Mouse (Mus musculus) lung, adult 2 months (tissue): Measurements from ENCODE around the gene Pgm2. TPM values are rescaled to one million over a fixed set of nuclear protein-coding genes. Genes with fewer than 3 reads are reported as not detected.
A peak's percentile ranks its signal among the peaks of the same experiment; 100 is the strongest.

Source experiments
- DNase-seq: peaks from one replicate; pipeline ENCODE4 v3.0.0; 2022
- H3K4me1 ChIP-seq: fragments of 200-500 bp; 2 replicates; pipeline ENCODE4 v1.6.1; 2011; ENCODE audit warnings: low read length; ENCODE audit not compliant: control insufficient read depth, insufficient read depth
- H3K4me3 ChIP-seq: fragments of 200-500 bp; replicated peaks from 2 replicates; pipeline ENCODE3; 2011; ENCODE audit warnings: low read depth, mild to moderate bottlenecking, control low read depth, low read length; ENCODE audit errors: extremely low read depth
- CTCF ChIP-seq: fragments of 200-500 bp; IDR thresholded peaks from 2 replicates; pipeline ENCODE4 v1.5.1; 2011; ENCODE audit warnings: mild to moderate bottlenecking, low read length, control low read depth; ENCODE audit not compliant: insufficient read depth
- POLR2A ChIP-seq: fragments of 200-500 bp; IDR thresholded peaks from 2 replicates; pipeline ENCODE4 v1.6.1; 2011; ENCODE audit warnings: low read depth, mild to moderate bottlenecking, control low read depth, low read length, borderline replicate concordance; ENCODE audit errors: extremely low read depth
- WGBS: fragments of 180-500 bp; shearing (Covaris S2); methylation state at CpG from one replicate; pipeline ENCODE4 v1.1.7; 2018; 5-methylcytosine and 5-hydroxymethylcytosine counted together
- polyA plus RNA-seq: library from polyadenylated mRNA; depleted of rRNA; stranded (reverse); fragments of >200 nt; gene quantifications from 2 replicates; pipeline ENCODE4 v1.2.3, GENCODE M21; 2012

The Pgm2 gene
- polyA plus RNA-seq, 1 experiment: 11.5 TPM

GRCm38 (mm10) chr5:64093349-64093871 lies 660 bp downstream of the Pgm2 start:
- WGBS: 5% methylated on average over 15 of the region's 15 CpGs
- 0 out of 2 replicates have a peak, but pooled peaks cover 7% of the 10 kb centered on the region for H3K4me1 ChIP-seq
- TF ChIP-seq CTCF (no peak), POLR2A (no peak)
- peak overlapping the region; percentile 84 for H3K4me3 ChIP-seq
- peak; percentile 39 for DNase-seq

- 0 out of 2 replicates have a peak, but pooled peaks cover 7% of the 10 kb centered on the region for H3K4me1 ChIP-seq
- TF ChIP-seq CTCF (no peak), POLR2A (no peak)
- WGBS: 52% methylated on average over 5 of the region's 5 CpGs
- DNase-seq: no peak
- H3K4me3 ChIP-seq: no peak overlapping the region
Observed at GRCm38 (mm10) chr5:64095342-64095993, 2.7 kb downstream of the Pgm2 start.

GRCm38 (mm10) chr5:64101993-64102716 lies 9.4 kb downstream of the Pgm2 start:
- TF ChIP-seq POLR2A: no peak
- no peak for TF ChIP-seq CTCF
- 70% methylated on average over 9 of the region's 9 CpGs for WGBS
- H3K4me1 ChIP-seq: no peaks in the 10 kb centered on the region
- no peak for DNase-seq
- no peak overlapping the region for H3K4me3 ChIP-seq

GRCm38 (mm10) chr5:64102717-64103075 lies 9.9 kb downstream of the Pgm2 start:
- no peak for TF ChIP-seq POLR2A
- no peak for TF ChIP-seq CTCF
- 55% methylated on average over 7 of the region's 7 CpGs for WGBS
- no peak for DNase-seq

DNA sequence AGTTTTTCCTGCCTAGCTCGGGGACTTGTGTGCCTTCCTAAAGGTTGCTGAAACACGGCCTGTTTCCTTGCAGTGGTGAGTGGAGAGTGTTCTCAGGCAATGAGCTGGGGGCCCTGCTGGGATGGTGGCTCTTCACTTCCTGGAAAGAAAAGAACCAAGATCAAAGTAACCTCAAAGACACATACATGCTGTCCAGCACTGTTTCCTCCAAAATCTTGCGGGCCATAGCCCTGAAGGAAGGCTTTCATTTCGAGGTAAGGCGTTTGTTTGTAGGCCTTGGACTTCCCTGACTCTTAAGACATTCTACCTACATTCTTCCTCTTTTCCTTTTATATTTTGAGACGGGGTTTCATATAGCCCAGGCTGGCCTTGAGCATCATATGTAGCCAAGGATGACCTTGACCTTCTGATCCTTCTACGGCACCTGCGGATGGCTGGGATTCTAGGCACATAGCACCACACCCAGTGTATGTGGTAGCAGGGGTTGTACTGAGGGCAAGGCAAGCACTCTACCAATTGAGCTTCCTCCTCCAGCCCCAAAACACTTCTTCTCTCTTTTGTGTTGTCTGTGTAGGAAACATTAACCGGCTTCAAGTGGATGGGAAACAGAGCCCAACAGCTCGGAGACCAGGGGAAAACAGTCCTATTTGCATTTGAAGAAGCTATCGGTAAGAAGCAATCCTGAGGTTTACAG lies 15.0 kb downstream of the Pgm2 start:
- Histone ChIP-seq H3K4me1 (no peaks in the 10 kb centered on the region), H3K4me3 (no peak overlapping the region)
- WGBS: 85% methylated on average over 11 of the region's 11 CpGs
- no peak for DNase-seq
- TF ChIP-seq CTCF (no peak), POLR2A (no peak)

More at GRCm38 (mm10) chr5:64102717-64103075, 9.9 kb downstream of the Pgm2 start:
- Histone ChIP-seq H3K4me1 (no peaks in the 10 kb centered on the region), H3K4me3 (no peak overlapping the region)

GRCm38 (mm10) chr5:64109217-64109616 lies 16.5 kb downstream of the Pgm2 start:
- DNase-seq: no peak
- H3K4me3 ChIP-seq: no peak overlapping the region
- 69% methylated on average over 3 of the region's 3 CpGs for WGBS
- H3K4me1 ChIP-seq: no peaks in the 10 kb centered on the region
- TF ChIP-seq CTCF (no peak), POLR2A (no peak)

DNA sequence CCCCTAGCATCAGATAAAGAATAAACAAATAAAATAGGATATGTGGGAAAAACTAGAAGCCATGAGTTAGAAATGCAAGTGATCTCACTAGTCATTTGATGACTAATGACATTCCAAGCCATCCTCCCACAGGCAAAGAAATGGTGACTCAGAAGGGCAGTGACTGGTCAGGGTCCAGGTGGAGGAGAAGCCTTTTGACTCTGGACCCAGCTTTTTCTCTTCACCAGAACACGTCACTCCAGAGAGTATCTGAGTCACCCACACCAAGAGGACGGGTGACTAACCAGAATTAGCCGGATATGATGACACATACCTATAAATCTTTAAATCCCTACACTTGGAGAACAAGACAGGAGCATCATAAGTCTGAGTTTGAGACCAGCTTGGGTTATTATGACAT lies 19.6 kb downstream of the Pgm2 start:
- Histone ChIP-seq H3K4me1 (no peaks in the 10 kb centered on the region), H3K4me3 (no peak overlapping the region)
- no peak for DNase-seq
- 67% methylated on average over 3 of the region's 3 CpGs for WGBS
- TF ChIP-seq CTCF: no peak
- TF ChIP-seq POLR2A: no peak

DNA sequence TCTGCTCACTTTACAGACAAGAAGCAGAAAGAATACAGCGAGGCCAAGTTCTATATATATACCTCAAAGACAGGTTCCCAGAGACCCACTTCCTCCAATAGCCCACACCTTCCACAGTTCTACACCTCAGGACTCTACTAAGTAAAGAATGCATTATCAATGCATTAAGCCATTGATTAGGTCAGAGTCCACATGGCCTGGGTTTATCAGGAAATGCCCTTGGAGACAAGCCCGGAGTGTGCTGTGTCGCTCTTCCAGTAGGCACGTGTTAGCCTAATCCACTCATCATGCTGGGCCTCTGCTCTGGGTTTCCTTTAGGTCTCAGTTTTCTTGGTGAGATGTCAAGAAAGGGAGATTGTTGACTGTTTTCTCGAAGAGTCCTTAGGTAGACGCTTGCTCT lies 21.5 kb downstream of the Pgm2 start:
- DNase-seq: no peak
- WGBS: 90% methylated on average over 6 of the region's 6 CpGs
- no peak overlapping the region for H3K4me3 ChIP-seq
- TF ChIP-seq CTCF: no peak
- TF ChIP-seq POLR2A: no peak
- H3K4me1 ChIP-seq: no peaks in the 10 kb centered on the region

DNA sequence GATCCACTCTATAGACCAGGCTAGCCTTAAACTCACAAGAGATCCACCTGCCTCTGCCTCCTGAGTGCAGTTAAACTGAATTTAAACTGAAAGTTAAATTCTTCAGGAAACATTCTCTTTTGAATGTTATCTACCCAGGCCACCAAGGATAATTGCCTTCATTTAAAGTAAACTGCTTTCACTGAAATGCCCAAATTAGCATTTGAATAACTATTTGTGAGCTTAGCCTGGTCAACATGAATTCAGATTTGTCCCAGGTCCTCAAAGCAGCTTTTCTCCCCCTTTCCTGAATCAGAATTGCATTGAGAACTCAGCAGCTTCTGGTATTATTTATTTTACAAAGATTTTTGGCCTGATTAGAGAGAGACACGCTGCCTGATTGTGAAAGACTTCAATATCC lies 24.4 kb downstream of the Pgm2 start:
- TF ChIP-seq CTCF: no peak
- no peak for TF ChIP-seq POLR2A
- Histone ChIP-seq H3K4me3 (no peak overlapping the region), H3K4me1 (no peaks in the 10 kb centered on the region)
- WGBS: 85% methylated on average over 1 of the region's 1 CpGs
- DNase-seq: no peak

DNA sequence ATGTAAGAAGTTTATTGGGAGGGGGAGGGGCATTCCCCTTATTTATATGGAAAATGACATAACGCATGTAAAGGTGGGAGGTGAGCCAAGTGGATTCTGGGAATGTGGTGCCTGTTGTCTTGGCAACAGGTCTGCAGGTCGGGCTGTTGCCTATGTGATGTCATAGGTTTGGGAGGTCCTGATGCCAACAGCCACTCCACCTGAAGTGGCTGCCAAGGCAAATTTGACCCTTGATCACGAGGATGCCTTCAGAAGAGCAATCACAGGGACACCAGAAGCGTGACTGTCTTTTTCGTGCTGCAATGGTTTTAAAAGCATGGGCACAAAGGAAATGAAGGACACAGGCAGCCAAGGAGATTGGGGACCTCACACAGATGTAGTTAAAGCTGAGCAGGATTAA lies 33.0 kb downstream of the Pgm2 start:
- TF ChIP-seq CTCF: no peak
- H3K4me3 ChIP-seq: no peak overlapping the region
- H3K4me1 ChIP-seq: no peaks in the 10 kb centered on the region
- DNase-seq: no peak
- 76% methylated on average over 5 of the region's 5 CpGs for WGBS
